Mouse (Mus musculus) C2C12 (cell line): ENCODE results near the gene Dpysl4.

Experiments
- CEBPB ChIP-seq: IDR thresholded peaks from one replicate; pipeline ENCODE4 v1.6.1; 2011; ENCODE audit warnings: low read depth, mild to moderate bottlenecking, control low read depth, moderate library complexity
- CTCF ChIP-seq: IDR thresholded peaks from one replicate; pipeline ENCODE4 v1.5.1; 2011; ENCODE audit not compliant: control insufficient read depth, insufficient read depth, insufficient read length
- MAX ChIP-seq: IDR thresholded peaks from one replicate; pipeline ENCODE4 v1.6.1; 2011; ENCODE audit warnings: mild to moderate bottlenecking, control low read depth
- MYOD1 ChIP-seq: IDR thresholded peaks from one replicate; pipeline ENCODE4 v1.6.1; 2011; ENCODE audit warnings: low read depth; ENCODE audit not compliant: control insufficient read depth, insufficient read length
- MYOG ChIP-seq: IDR thresholded peaks from one replicate; pipeline ENCODE4 v1.6.1; 2011; ENCODE audit not compliant: control insufficient read depth, insufficient read length; ENCODE audit errors: extremely low read depth
- USF1 ChIP-seq: IDR thresholded peaks from one replicate; pipeline ENCODE4 v1.6.1; 2011; ENCODE audit warnings: low read depth, mild to moderate bottlenecking, control low read depth, moderate library complexity

GRCm38 (mm10) chr7:139085629-139086194, at the start of gene Dpysl4:
- TF ChIP-seq MYOG, result no peak
- no peak for TF ChIP-seq USF1
- no peak for TF ChIP-seq CTCF
- no peak for TF ChIP-seq CEBPB
- TF ChIP-seq MAX, result no peak
- no peak for TF ChIP-seq MYOD1
